Mouse (Mus musculus): Measurements from ENCODE around the gene Itga5. TPM values are rescaled to one million over a fixed set of nuclear protein-coding genes. Genes with fewer than 3 reads are reported as not detected.

Itga5 gene
- polyA plus RNA-seq, 1 experiment from 2014 or later, result 48.6 TPM

- in situ Hi-C loops (cut with MboI; ENCODE audit: low pct_unique_long_range_greater_than_20kb), result no loop called here
- TF ChIP-seq CTCF (IDR thresholded peaks at IDR 0.05), result no peak
- DNase-seq (ENCODE audit: low read depth, low spot score) (no peak), ATAC-seq (peak; percentile 60)
- H3K27me3 ChIP-seq, result no peaks in the 10 kb centered on the region
- POLR2A ChIA-PET, result interaction anchor here (2.3 kb wide), 1 partner anchor 12 kb away, joined by 7 read pairs; the partner anchor contains the start of gene Itga5
- CTCF ChIA-PET, result interaction anchor here (0.7 to 1.7 kb wide), 5 partner anchors 10 to 23 kb away, joined by 3 to 9 read pairs (median 5); partner anchors contain the start of gene Itga5
Observed at GRCm38 (mm10) chr15:103377752-103378664, 11.4 kb upstream of the Itga5 start.

DNA sequence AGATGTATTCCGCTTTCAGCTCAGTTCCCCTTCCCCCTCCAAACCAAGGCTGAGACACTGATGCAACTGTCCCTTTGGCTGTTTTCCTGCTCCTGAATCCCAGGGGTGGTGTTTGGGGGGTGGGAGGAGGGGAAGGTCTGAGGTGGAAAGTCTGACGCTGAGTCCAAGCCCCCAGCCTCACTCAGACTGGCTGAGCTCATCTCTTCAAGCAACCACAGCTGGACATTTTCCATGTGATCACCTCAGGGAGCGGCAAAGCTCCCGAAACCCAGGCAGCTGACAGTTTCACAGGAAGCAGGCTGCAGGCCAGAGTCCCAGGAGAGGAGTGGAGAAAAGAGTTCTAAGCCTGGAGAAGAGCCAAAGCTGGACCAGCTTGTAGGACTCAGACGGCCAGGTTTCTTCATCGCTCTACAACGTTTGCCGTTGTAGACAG lies 10.3 kb upstream of the Itga5 start:
- DNase-seq (ENCODE audit: low read depth, low spot score), result no peak
- H3K27me3 ChIP-seq, result no peaks in the 10 kb centered on the region
- CTCF ChIA-PET, result interaction anchor here (1.1 to 1.7 kb wide), 4 partner anchors 10 to 22 kb away, joined by 3 to 9 read pairs (median 4); partner anchors contain the start of gene Itga5
- in situ Hi-C loops (cut with MboI; ENCODE audit: low pct_unique_long_range_greater_than_20kb), result no loop called here
- TF ChIP-seq CTCF (IDR thresholded peaks at IDR 0.05), result no peak
- no peak for ATAC-seq
- POLR2A ChIA-PET, result interaction anchor here (0.7 kb wide), 2 partner anchors 49 to 242 kb away, joined by 3 to 4 read pairs; no protein-coding TSS in a partner anchor

DNA sequence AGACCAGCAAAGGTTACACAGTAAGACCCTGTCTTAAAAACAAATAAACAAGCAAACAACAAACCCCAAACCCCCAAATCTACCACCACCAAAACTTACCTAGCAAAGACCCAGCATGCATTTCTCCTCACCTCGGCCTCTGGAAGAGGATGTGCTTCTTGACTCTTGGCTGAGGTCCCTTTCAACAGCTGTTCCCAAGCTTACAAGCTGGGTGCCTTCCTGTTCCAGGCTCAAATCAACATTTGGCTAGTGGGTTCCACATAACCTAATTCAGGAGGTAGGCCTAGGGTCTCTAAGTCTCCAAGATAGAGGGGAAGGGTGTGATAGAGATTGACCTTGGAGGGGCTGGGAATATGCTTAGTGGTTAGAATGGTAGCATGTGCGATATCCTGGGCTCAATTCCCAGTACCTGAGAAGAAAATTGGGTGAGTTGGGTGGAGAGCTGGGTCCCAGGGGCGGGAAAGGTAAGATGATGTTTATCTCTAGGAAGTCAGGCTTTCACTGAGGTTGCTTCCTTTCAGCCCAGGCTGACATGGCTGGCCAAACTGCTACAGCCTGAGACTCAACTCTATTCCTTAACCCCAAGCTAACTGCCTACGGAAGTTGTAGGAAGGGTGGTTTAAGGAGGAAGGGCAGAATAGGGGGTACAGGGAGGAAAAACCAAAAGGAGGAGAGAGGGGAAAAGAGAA lies 8.7 kb upstream of the Itga5 start:
- DNase-seq (ENCODE audit: low read depth, low spot score) (no peak), ATAC-seq (no peak)
- ChIA-PET CTCF (no interaction called here), POLR2A (interaction anchor here (1.0 kb wide), 1 partner anchor 12 kb away, joined by 3 read pairs; no protein-coding TSS in a partner anchor)
- in situ Hi-C loops (cut with MboI; ENCODE audit: low pct_unique_long_range_greater_than_20kb), result no loop called here
- no peak for TF ChIP-seq CTCF (IDR thresholded peaks at IDR 0.05)
- no peaks in the 10 kb centered on the region for H3K27me3 ChIP-seq

DNA sequence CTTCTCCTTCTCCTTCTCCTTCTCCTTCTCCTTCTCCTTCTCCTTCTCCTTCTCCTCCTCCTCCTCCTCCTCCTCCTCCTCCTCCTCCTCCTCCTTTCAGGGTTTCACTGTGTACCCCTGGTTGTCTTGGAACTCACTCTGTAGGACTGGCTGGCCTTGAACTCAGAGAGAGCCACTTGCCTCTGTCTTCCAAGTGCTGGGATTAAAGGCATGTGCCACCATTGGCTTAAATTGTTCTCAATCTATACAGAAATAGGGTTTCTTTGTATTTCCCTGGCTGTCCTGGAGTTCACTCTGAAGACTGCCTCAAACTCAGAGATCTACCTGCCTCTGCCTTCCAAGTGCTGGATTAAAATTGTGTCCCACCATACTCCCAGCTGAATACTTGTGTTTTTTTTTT lies 5.9 kb upstream of the Itga5 start:
- TF ChIP-seq CTCF (IDR thresholded peaks at IDR 0.05), result no peak
- DNase-seq (ENCODE audit: low read depth, low spot score) (no peak), ATAC-seq (no peak)
- ChIA-PET POLR2A (no interaction called here), CTCF (no interaction called here)
- in situ Hi-C loops (cut with MboI; ENCODE audit: low pct_unique_long_range_greater_than_20kb), result no loop called here
- H3K27me3 ChIP-seq, result no peaks in the 10 kb centered on the region

- in situ Hi-C loops (cut with MboI; ENCODE audit: low pct_unique_long_range_greater_than_20kb), result no loop called here
- TF ChIP-seq CTCF (IDR thresholded peaks at IDR 0.05), result no peak
- no peaks in the 10 kb centered on the region for H3K27me3 ChIP-seq
- POLR2A ChIA-PET, result interaction anchor here (0.6 kb wide), 1 partner anchor 22 kb away, joined by 8 read pairs; no protein-coding TSS in a partner anchor
- DNase-seq (ENCODE audit: low read depth, low spot score) (no peak), ATAC-seq (no peak)
- CTCF ChIA-PET, result interaction anchor here (0.9 to 1.0 kb wide), 3 partner anchors 19 to 194 kb away, joined by 3 to 4 read pairs (median 3); no protein-coding TSS in a partner anchor
Observed at GRCm38 (mm10) chr15:103371741-103372140, 5.2 kb upstream of the Itga5 start.

- POLR2A ChIA-PET, result interaction anchor here (0.6 kb wide), 1 partner anchor 22 kb away, joined by 8 read pairs; no protein-coding TSS in a partner anchor
- ATAC-seq (no peak), DNase-seq (ENCODE audit: low read depth, low spot score) (no peak)
- H3K27me3 ChIP-seq, result no peaks in the 10 kb centered on the region
- CTCF ChIA-PET, result interaction anchor here (0.9 to 1.0 kb wide), 4 partner anchors 12 to 193 kb away, joined by 3 to 4 read pairs (median 3); no protein-coding TSS in a partner anchor
- TF ChIP-seq CTCF (IDR thresholded peaks at IDR 0.05), result no peak
- in situ Hi-C loops (cut with MboI; ENCODE audit: low pct_unique_long_range_greater_than_20kb), result no loop called here
Observed at GRCm38 (mm10) chr15:103371208-103371607, 4.6 kb upstream of the Itga5 start.

DNA sequence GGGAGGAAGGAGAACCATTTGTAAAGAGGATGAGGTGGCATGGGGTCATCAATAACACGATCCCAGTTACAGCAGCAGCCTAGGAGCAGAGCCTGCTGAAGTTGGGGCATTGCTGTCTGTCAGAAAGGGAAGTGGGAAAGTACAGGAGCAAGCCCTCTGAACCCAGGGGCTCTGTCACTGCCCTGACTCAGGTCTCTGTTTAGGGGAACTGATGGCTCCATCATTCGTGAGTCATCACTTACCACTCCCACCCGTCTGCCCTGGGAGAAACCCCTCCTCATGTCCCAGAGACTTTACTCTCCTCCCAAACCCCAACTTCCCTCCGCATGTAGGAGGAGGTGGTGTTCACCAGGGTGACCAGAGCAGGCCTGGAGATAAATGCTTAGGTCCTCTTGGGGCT lies 3.9 kb upstream of the Itga5 start:
- DNase-seq (ENCODE audit: low read depth, low spot score) (no peak), ATAC-seq (no peak)
- no peak for TF ChIP-seq CTCF (IDR thresholded peaks at IDR 0.05)
- POLR2A ChIA-PET, result no interaction called here
- in situ Hi-C loops (cut with MboI; ENCODE audit: low pct_unique_long_range_greater_than_20kb), result no loop called here
- CTCF ChIA-PET, result interaction anchor here (0.9 to 1.0 kb wide), 2 partner anchors 11 to 193 kb away, joined by 3 read pairs; no protein-coding TSS in a partner anchor
- H3K27me3 ChIP-seq, result no peaks in the 10 kb centered on the region

DNA sequence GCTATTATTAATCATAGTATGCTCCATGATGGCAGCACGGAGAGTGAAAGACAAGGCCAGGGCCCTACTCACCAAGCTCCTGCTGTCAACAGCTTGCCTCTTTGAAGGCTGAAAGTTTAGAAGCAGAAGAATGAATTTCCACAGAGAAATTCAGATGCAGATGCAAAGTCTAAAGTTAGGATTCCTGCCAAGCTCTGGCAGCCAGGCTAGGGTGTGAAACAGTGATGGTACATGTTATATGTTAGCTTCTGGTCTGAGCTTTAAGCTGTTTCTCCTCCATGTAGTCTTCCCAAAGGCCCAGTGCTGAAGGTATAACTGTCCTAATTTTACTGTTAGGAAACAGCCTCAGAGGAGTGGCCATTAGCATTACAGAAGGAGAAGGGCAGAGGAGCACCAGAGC lies 2.6 kb upstream of the Itga5 start:
- ATAC-seq (no peak), DNase-seq (ENCODE audit: low read depth, low spot score) (no peak)
- in situ Hi-C loops (cut with MboI; ENCODE audit: low pct_unique_long_range_greater_than_20kb), result no loop called here
- POLR2A ChIA-PET, result no interaction called here
- no peaks in the 10 kb centered on the region for H3K27me3 ChIP-seq
- CTCF ChIA-PET, result interaction anchor here (1.8 kb wide), 1 partner anchor 21 kb away, joined by 5 read pairs; no protein-coding TSS in a partner anchor
- TF ChIP-seq CTCF (IDR thresholded peaks at IDR 0.05), result no peak

DNA sequence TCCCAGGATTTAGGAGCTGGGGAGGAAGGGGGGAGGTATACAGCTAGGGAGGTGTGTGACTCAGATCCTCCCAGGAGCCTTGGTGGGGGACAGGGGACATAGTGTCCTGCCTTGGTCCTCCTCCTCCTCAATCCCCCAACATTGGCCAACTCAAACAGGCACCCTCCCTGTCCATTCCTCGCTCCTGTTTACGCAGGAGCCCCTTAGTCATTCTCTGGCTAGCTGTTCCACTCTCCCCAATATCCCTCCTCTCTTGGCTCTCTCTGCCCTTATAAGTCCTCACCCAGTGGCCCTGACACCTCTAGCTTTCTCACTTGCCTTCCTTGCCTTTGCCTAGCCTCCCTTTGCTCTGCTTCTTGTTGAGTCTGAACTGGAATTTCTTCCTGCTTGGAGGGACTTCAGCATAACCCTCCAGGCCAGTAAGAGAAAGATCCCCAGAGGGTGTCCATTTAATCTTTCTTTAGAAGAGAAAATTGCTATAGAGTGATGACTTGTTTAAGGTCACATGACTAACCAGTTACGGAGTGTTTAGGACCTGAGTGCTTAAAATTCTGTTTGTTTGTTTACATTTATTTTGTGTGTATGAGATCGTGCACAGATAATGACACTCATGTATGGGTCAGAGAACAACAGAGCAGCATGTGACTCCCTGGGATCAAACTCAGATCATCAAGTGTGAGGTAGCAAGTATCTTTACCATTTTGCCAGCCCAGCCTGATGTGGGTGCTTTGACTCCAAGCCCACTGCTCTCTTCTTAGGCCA lies 1.8 kb upstream of the Itga5 start:
- in situ Hi-C loops (cut with MboI; ENCODE audit: low pct_unique_long_range_greater_than_20kb), result no loop called here
- ATAC-seq (no peak), DNase-seq (ENCODE audit: low read depth, low spot score) (no peak)
- ChIA-PET POLR2A (no interaction called here), CTCF (interaction anchor here (1.0 to 1.8 kb wide), 2 partner anchors 20 to 26 kb away, joined by 3 to 5 read pairs; no protein-coding TSS in a partner anchor)
- TF ChIP-seq CTCF (IDR thresholded peaks at IDR 0.05), result no peak
- H3K27me3 ChIP-seq, result no peaks in the 10 kb centered on the region

All from Patski (cell line).